Mouse (Mus musculus): ENCODE measurements around the gene Aph1a. TPM values are rescaled to one million over a fixed set of nuclear protein-coding genes. Genes with fewer than 3 reads are reported as not detected.

The Aph1a gene
- total and polyA plus RNA-seq, 3 experiments: 98.7 to 121 (median 99.9) TPM

- H3K9ac ChIP-seq (ENCODE audit: low read depth, low read length): peak within 1 kb of the TSS; percentile 75
- H3K36me3 ChIP-seq (ENCODE audit: control insufficient read depth, insufficient read depth, low read length): 0 out of 2 replicates have a peak, but pooled peaks cover 3% of the 10 kb centered on the region
- TF ChIP-seq POLR2A (IDR thresholded peaks at IDR 0.05; ENCODE audit: insufficient read depth, low read depth, low read length) (peak; percentile 81), EP300 (IDR thresholded peaks at IDR 0.05; ENCODE audit: insufficient read depth, low read depth, low read length) (peak; percentile 95), CTCF (IDR thresholded peaks at IDR 0.05) (no peak)
- H3K27ac ChIP-seq: peak within 1 kb of the TSS; percentile 66
- WGBS: under 1% methylated on average over 66 of the region's 66 CpGs
- H3K79me2 ChIP-seq (replicated peaks; ENCODE audit: control insufficient read depth, insufficient read depth, low read length): no peaks in the 10 kb centered on the region
- H3K4me1 ChIP-seq (ENCODE audit: control insufficient read depth, insufficient read depth, low read length): peaks cover 3% of the 10 kb centered on the region
- intact Hi-C loops (cut with DNase I): loop anchor here (5.0 kb wide), 1 partner anchor 170 kb away; no protein-coding TSS in a partner anchor
- DNase-seq: peak; percentile 90 to 95
- H3K27me3 ChIP-seq (ENCODE audit: control insufficient read depth, insufficient read depth, low read length): no peaks in the 10 kb centered on the region
- H3K4me3 ChIP-seq: peak within 1 kb of the TSS; percentile 66
Observed at GRCm38 (mm10) chr3:95881979-95882815, 11.6 kb upstream of the Aph1a start, which contains the start of gene Ciart. Gene Ciart, minus strand, starts transcription at chr3:95882251.

- DNase-seq: peak; percentile 72 to 76
- Histone ChIP-seq H3K9ac (ENCODE audit: low read depth, low read length) (peak overlapping the region; percentile 68), H3K4me3 (peak overlapping the region; percentile 66), H3K27me3 (ENCODE audit: control insufficient read depth, insufficient read depth, low read length) (no peaks in the 10 kb centered on the region), H3K79me2 (replicated peaks; ENCODE audit: control insufficient read depth, insufficient read depth, low read length) (no peaks in the 10 kb centered on the region), H3K27ac (peak overlapping the region; percentile 66), H3K4me1 (ENCODE audit: control insufficient read depth, insufficient read depth, low read length) (peaks cover 3% of the 10 kb centered on the region), H3K36me3 (ENCODE audit: control insufficient read depth, insufficient read depth, low read length) (0 out of 2 replicates have a peak, but pooled peaks cover 3% of the 10 kb centered on the region)
- WGBS: under 1% methylated on average over 24 of the region's 24 CpGs
- intact Hi-C loops (cut with DNase I): loop anchor here (1.0 to 5.0 kb wide), 2 partner anchors 24 to 169 kb away; no protein-coding TSS in a partner anchor
- TF ChIP-seq CTCF (IDR thresholded peaks at IDR 0.05): peak; percentile 82
- TF ChIP-seq EP300 (IDR thresholded peaks at IDR 0.05; ENCODE audit: insufficient read depth, low read depth, low read length): 0 out of 2 replicates have a peak, but pooled peaks have one; percentile 17
- TF ChIP-seq POLR2A (IDR thresholded peaks at IDR 0.05; ENCODE audit: insufficient read depth, low read depth, low read length): no peak
Observed at GRCm38 (mm10) chr3:95882816-95883425, 10.8 kb upstream of the Aph1a start.

GRCm38 (mm10) chr3:95884400-95884799, 9.4 kb upstream of the Aph1a start:
- intact Hi-C loops (cut with DNase I): loop anchor here (5.0 kb wide), 1 partner anchor 168 kb away; no protein-coding TSS in a partner anchor
- peaks cover 3% of the 10 kb centered on the region for H3K4me1 ChIP-seq (ENCODE audit: control insufficient read depth, insufficient read depth, low read length)
- no peak overlapping the region for H3K27ac ChIP-seq
- no peak for DNase-seq
- no peaks in the 10 kb centered on the region for H3K79me2 ChIP-seq (replicated peaks; ENCODE audit: control insufficient read depth, insufficient read depth, low read length)
- no peak overlapping the region for H3K9ac ChIP-seq (ENCODE audit: low read depth, low read length)
- H3K36me3 ChIP-seq (ENCODE audit: control insufficient read depth, insufficient read depth, low read length): 0 out of 2 replicates have a peak, but pooled peaks cover 3% of the 10 kb centered on the region
- no peaks in the 10 kb centered on the region for H3K27me3 ChIP-seq (ENCODE audit: control insufficient read depth, insufficient read depth, low read length)
- TF ChIP-seq EP300 (IDR thresholded peaks at IDR 0.05; ENCODE audit: insufficient read depth, low read depth, low read length) (no peak), CTCF (IDR thresholded peaks at IDR 0.05) (no peak), POLR2A (IDR thresholded peaks at IDR 0.05; ENCODE audit: insufficient read depth, low read depth, low read length) (no peak)
- no peak overlapping the region for H3K4me3 ChIP-seq
- WGBS: 93% methylated on average over 5 of the region's 5 CpGs

GRCm38 (mm10) chr3:95887596-95887995, 6.2 kb upstream of the Aph1a start:
- no peak for DNase-seq
- peaks cover 11% of the 10 kb centered on the region for H3K4me1 ChIP-seq (ENCODE audit: control insufficient read depth, insufficient read depth, low read length)
- WGBS: 86% methylated on average over 4 of the region's 4 CpGs
- no peaks in the 10 kb centered on the region for H3K36me3 ChIP-seq (ENCODE audit: control insufficient read depth, insufficient read depth, low read length)
- intact Hi-C loops (cut with DNase I): no loop called here
- H3K27ac ChIP-seq: no peak overlapping the region
- H3K9ac ChIP-seq (ENCODE audit: low read depth, low read length): no peak overlapping the region
- no peaks in the 10 kb centered on the region for H3K79me2 ChIP-seq (replicated peaks; ENCODE audit: control insufficient read depth, insufficient read depth, low read length)
- TF ChIP-seq CTCF (IDR thresholded peaks at IDR 0.05): no peak
- TF ChIP-seq EP300 (IDR thresholded peaks at IDR 0.05; ENCODE audit: insufficient read depth, low read depth, low read length): no peak
- no peak for TF ChIP-seq POLR2A (IDR thresholded peaks at IDR 0.05; ENCODE audit: insufficient read depth, low read depth, low read length)
- no peak overlapping the region for H3K4me3 ChIP-seq
- no peaks in the 10 kb centered on the region for H3K27me3 ChIP-seq (ENCODE audit: control insufficient read depth, insufficient read depth, low read length)

- Histone ChIP-seq H3K36me3 (ENCODE audit: control insufficient read depth, insufficient read depth, low read length) (no peaks in the 10 kb centered on the region), H3K27me3 (ENCODE audit: control insufficient read depth, insufficient read depth, low read length) (no peaks in the 10 kb centered on the region), H3K79me2 (replicated peaks; ENCODE audit: control insufficient read depth, insufficient read depth, low read length) (no peaks in the 10 kb centered on the region), H3K27ac (peak overlapping the region; percentile 88), H3K4me1 (ENCODE audit: control insufficient read depth, insufficient read depth, low read length) (peaks cover 11% of the 10 kb centered on the region), H3K4me3 (no peak overlapping the region), H3K9ac (ENCODE audit: low read depth, low read length) (no peak overlapping the region)
- intact Hi-C loops (cut with DNase I): loop anchor here (5.0 kb wide), 2 partner anchors 63 to 333 kb away; partner anchors contain the start of genes Hist2h2ac and Hist2h2be
- TF ChIP-seq POLR2A (IDR thresholded peaks at IDR 0.05; ENCODE audit: insufficient read depth, low read depth, low read length) (no peak), CTCF (IDR thresholded peaks at IDR 0.05) (no peak), EP300 (IDR thresholded peaks at IDR 0.05; ENCODE audit: insufficient read depth, low read depth, low read length) (no peak)
- no peak for DNase-seq
- 52% methylated on average over 3 of the region's 3 CpGs for whole genome bisulfite sequencing
Observed at GRCm38 (mm10) chr3:95889664-95890063, 4.1 kb upstream of the Aph1a start.

Measured in heart, adult 2 months (tissue).